26 mouse cellular contexts compared by ENCODE assay signal in the genomic region with DNA sequence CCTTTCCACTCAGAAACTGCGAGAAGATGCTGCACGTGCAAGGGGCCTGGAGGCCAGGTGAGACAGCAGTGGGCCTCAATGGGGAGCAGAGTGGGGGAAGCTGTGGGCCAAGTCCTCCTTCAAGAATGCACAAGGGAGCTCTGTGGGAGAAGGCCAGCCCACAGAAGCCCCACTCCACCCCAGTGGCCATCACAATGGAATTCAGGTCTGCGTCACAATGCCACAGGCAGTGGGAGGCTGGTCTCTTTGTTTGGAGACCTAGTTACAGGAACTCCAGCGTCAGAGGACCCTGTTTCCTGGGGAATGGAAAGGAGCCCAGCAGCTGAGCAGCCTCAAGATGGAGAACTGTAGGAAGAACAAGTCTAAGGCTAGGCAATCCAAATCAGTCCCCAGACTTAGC. TPM values are rescaled to one million over a fixed set of nuclear protein-coding genes. Genes with fewer than 3 reads are reported as not detected.
DNase-seq lines count a peak whose midpoint lies in the region; ATAC-seq and TF ChIP-seq lines count a peak whose summit lies in the region.
"Had no signal": no experiment of that assay in that cellular context is flagged by ENCODE, and none has a peak within 500 bp of the region (broad histone marks: within the 10 kb centered on the region; RNA-seq: fewer than 3 reads in every experiment).

No protein-coding gene starts in this region.

- H3K9ac ChIP-seq in heart, postnatal 0 days (replicated peaks; ENCODE audit: low read depth, low read length): no peak overlapping the region
- H3K9ac ChIP-seq: embryonic facial prominence, embryonic 12.5 days; hindbrain, embryonic 12.5 days had no signal

- DNase-seq in gastrocnemius, adult 2 months: no peak
- DNase-seq in gastrocnemius, adult 18-20 months (ENCODE audit: low spot score): no peak
- no peak for DNase-seq in heart, postnatal 0 days (ENCODE audit: low spot score)
- no peak for DNase-seq in heart, postnatal 36 days
- DNase-seq in Muller cell, postnatal 12 days (ENCODE audit: inconsistent ontology term): peak; percentile 72
- peak; percentile 72 for DNase-seq in retina, postnatal 1 day
- DNase-seq in lung, postnatal 36 days: no peak
- DNase-seq: adrenal gland, adult 2 months; adrenal gland, postnatal 36 days; cerebellum, adult 2 months; cerebellum, postnatal 14 days; embryo, embryonic 11 days; gastrocnemius, postnatal 10 days; kidney, adult 8-10 months had no signal

- H3K27ac ChIP-seq in gastrocnemius, adult 2 months: peak overlapping the region; percentile 38
- H3K27ac ChIP-seq in heart, postnatal 0 days (ENCODE audit: low read depth): no peak overlapping the region
- H3K27ac ChIP-seq: embryonic facial prominence, embryonic 12.5 days; hindbrain, embryonic 12.5 days had no signal

- H3K4me2 ChIP-seq in heart, postnatal 0 days (ENCODE audit: low read depth, low read length): no peak overlapping the region
- H3K4me2 ChIP-seq: embryonic facial prominence, embryonic 12.5 days; hindbrain, embryonic 12.5 days had no signal

- no peaks in the 10 kb centered on the region for H3K27me3 ChIP-seq in heart, postnatal 0 days (ENCODE audit: control insufficient read depth, insufficient read depth, low read length)
- H3K27me3 ChIP-seq: embryonic facial prominence, embryonic 12.5 days had no signal

- no peaks in the 10 kb centered on the region; the same call in 1 of the 2 replicates for H3K4me1 ChIP-seq in heart, postnatal 0 days (ENCODE audit: control insufficient read depth, insufficient read depth)
- H3K4me1 ChIP-seq: embryonic facial prominence, embryonic 12.5 days; hindbrain, embryonic 12.5 days had no signal

- H3K9me3 ChIP-seq in heart, postnatal 0 days (replicated peaks; ENCODE audit: control insufficient read depth, low read length): no peaks in the 10 kb centered on the region
- H3K9me3 ChIP-seq: embryonic facial prominence, embryonic 12.5 days; G1E; hindbrain, embryonic 12.5 days had no signal

- intact Hi-C loops in gastrocnemius, adult 2 months (cut with DNase I): no loop called here
- intact Hi-C loops in heart, postnatal 36 days (cut with DNase I): no loop called here

- 74% methylated on average over 4 of the region's 4 CpGs for WGBS in heart, postnatal 0 days

- no peak overlapping the region for H3K4me3 ChIP-seq in gastrocnemius, adult 2 months
- no peak overlapping the region for H3K4me3 ChIP-seq in heart, postnatal 0 days (ENCODE audit: low read depth, low read length)
- H3K4me3 ChIP-seq: embryonic facial prominence, embryonic 12.5 days; hindbrain, embryonic 12.5 days had no signal

- no peak for TF ChIP-seq EP300 in heart, postnatal 0 days (IDR thresholded peaks at IDR 0.05; ENCODE audit: low read depth)

- ATAC-seq in heart, postnatal 0 days (ENCODE audit: insufficient read depth, low read depth): peak; percentile 44; the same call in 1 of the 2 replicates
- ATAC-seq: forebrain, embryonic 14.5 days; hindbrain, embryonic 16.5 days; inflammation-experienced regulatory T-cells, adult 6 months; intestine, postnatal 0 days had no signal

- no peak for TF ChIP-seq CTCF in gastrocnemius, adult 2 months (IDR thresholded peaks at IDR 0.05)
- no peak for TF ChIP-seq CTCF in heart, postnatal 0 days (IDR thresholded peaks at IDR 0.05; ENCODE audit: low read depth)

- H3K36me3 ChIP-seq in heart, postnatal 0 days (replicated peaks; ENCODE audit: control insufficient read depth, insufficient read depth, low read length): peaks cover 12% of the 10 kb centered on the region

RNA-seq across cellular contexts. Expression of gene Avp, which starts 6.8 kb away (rescaled TPM):
- not detected for total RNA-seq in gastrocnemius, adult 2 months (2021)
- not detected for total RNA-seq in gastrocnemius, adult 18-20 months (2021)
- not detected in 2 replicates for total RNA-seq in heart, postnatal 0 days (2014; rRNA removed; ENCODE audit: low replicate concordance)
- 0.22 and 0.51 TPM in 2 replicates for polyA plus RNA-seq in heart, postnatal 0 days (2015; fragmentation: Nextera tagmentation; extraction: Ambion mirVana)
- total RNA-seq in heart, postnatal 36 days (2021): 1 to 10 TPM in 1 of 2 experiments, under 1 TPM in 1; 0.68 to 4.8 TPM
- total RNA-seq: adrenal gland, adult 2 months; adrenal gland, postnatal 36 days; common myeloid progenitor, adult 5-6 weeks; G1E; gastrocnemius, postnatal 4 days had no signal
- polyA plus RNA-seq: adrenal gland, adult 2 months; cerebellum, adult 2 months; embryonic facial prominence, embryonic 12.5 days; G1E; heart, embryonic 14.5 days; hindbrain, embryonic 12.5 days; hindbrain, embryonic 16.5 days; inflammation-experienced regulatory T-cells, adult 6 months; intestine, postnatal 0 days had no signal

RNA-seq across cellular contexts. Expression of gene Oxt, which starts 13.2 kb away (rescaled TPM):
- total RNA-seq in gastrocnemius, adult 2 months (2021): not detected
- total RNA-seq in gastrocnemius, adult 18-20 months (2021): not detected
- total RNA-seq in heart, postnatal 0 days (2014; rRNA removed; ENCODE audit: low replicate concordance): not detected in 2 replicates
- not detected in 2 replicates for polyA plus RNA-seq in heart, postnatal 0 days (2015; fragmentation: Nextera tagmentation; extraction: Ambion mirVana)
- not detected for total RNA-seq in heart, postnatal 36 days (2021)
- total RNA-seq: adrenal gland, adult 2 months; adrenal gland, postnatal 36 days; common myeloid progenitor, adult 5-6 weeks; G1E; gastrocnemius, postnatal 10 days; gastrocnemius, postnatal 4 days; heart, adult 8-10 months; heart, postnatal 25 days had no signal
- polyA plus RNA-seq: adrenal gland, adult 2 months; embryonic facial prominence, embryonic 12.5 days; forebrain, embryonic 14.5 days; G1E; heart, embryonic 14.5 days; hindbrain, embryonic 12.5 days; inflammation-experienced regulatory T-cells, adult 6 months; intestine, postnatal 0 days had no signal

RNA-seq across cellular contexts. Expression of gene Mrps26, which starts 25.6 kb away (rescaled TPM):
- 10 to 100 TPM; 44.7 to 53.9 TPM for total RNA-seq in gastrocnemius, adult 2 months (2021)
- 10 to 100 TPM; 45.8 to 46.0 TPM for total RNA-seq in gastrocnemius, adult 18-20 months (2021)
- total RNA-seq in heart, postnatal 0 days (2014; rRNA removed; ENCODE audit: low replicate concordance): 69.4 and 74.0 TPM in 2 replicates
- 86.9 and 87.7 TPM in 2 replicates for polyA plus RNA-seq in heart, postnatal 0 days (2015; fragmentation: Nextera tagmentation; extraction: Ambion mirVana)
- total RNA-seq in heart, postnatal 36 days (2021): 10 to 100 TPM; 66.1 to 70.0 TPM

RNA-seq across cellular contexts. Expression of gene Fastkd5, which starts 40.7 kb away (rescaled TPM):
- 1 to 10 TPM; 6.0 to 7.5 TPM for total RNA-seq in gastrocnemius, adult 2 months (2021)
- 1 to 10 TPM; 5.8 to 6.2 TPM for total RNA-seq in gastrocnemius, adult 18-20 months (2021)
- total RNA-seq in heart, postnatal 0 days (2014; rRNA removed; ENCODE audit: low replicate concordance): 8.2 and 9.8 TPM in 2 replicates
- polyA plus RNA-seq in heart, postnatal 0 days (2015; fragmentation: Nextera tagmentation; extraction: Ambion mirVana): 9.8 TPM in 2 replicates
- total RNA-seq in heart, postnatal 36 days (2021): 1 to 10 TPM; 7.1 to 8.0 TPM

RNA-seq across cellular contexts. Expression of gene Ubox5, which starts 40.7 kb away (rescaled TPM):
- 1 to 10 TPM; 4.9 to 5.0 TPM for total RNA-seq in gastrocnemius, adult 2 months (2021)
- 1 to 10 TPM; 5.2 TPM for total RNA-seq in gastrocnemius, adult 18-20 months (2021)
- total RNA-seq in heart, postnatal 0 days (2014; rRNA removed; ENCODE audit: low replicate concordance): 1.0 and 2.1 TPM in 2 replicates
- polyA plus RNA-seq in heart, postnatal 0 days (2015; fragmentation: Nextera tagmentation; extraction: Ambion mirVana): 4.4 and 4.5 TPM in 2 replicates
- total RNA-seq in heart, postnatal 36 days (2021): 1 to 10 TPM; 3.7 to 4.1 TPM

Comparison
In these comparisons a context has a peak if more than half of its experiments do, and no peak if none do; other contexts are left out.
1. DNase-seq: peak in Muller cell, postnatal 12 days (single experiment) and retina, postnatal 1 day (single experiment); none in gastrocnemius, adult 2 months (single experiment), gastrocnemius, adult 18-20 months (single experiment), heart, postnatal 0 days (single experiment), heart, postnatal 36 days (0 of 2) and lung, postnatal 36 days (single experiment).